Mouse (Mus musculus): ENCODE data around the gene Dpagt1.
"Not testable (repeated sequence)": the region's sequence is repeated elsewhere in the genome, so short reads cannot be mapped to it uniquely, and the experiment has no call there.

Gene Dpagt1

GRCm38 (mm10) chr9:44325768-44326370 is at the start of gene Dpagt1:
TSS of gene Dpagt1 (plus strand) at chr9:44326019.
- no peak for DNase-seq

- no peak for DNase-seq
These were observed 42.6 kb upstream of the Dpagt1 start for GRCm38 (mm10) chr9:44283183-44283582.

DNA sequence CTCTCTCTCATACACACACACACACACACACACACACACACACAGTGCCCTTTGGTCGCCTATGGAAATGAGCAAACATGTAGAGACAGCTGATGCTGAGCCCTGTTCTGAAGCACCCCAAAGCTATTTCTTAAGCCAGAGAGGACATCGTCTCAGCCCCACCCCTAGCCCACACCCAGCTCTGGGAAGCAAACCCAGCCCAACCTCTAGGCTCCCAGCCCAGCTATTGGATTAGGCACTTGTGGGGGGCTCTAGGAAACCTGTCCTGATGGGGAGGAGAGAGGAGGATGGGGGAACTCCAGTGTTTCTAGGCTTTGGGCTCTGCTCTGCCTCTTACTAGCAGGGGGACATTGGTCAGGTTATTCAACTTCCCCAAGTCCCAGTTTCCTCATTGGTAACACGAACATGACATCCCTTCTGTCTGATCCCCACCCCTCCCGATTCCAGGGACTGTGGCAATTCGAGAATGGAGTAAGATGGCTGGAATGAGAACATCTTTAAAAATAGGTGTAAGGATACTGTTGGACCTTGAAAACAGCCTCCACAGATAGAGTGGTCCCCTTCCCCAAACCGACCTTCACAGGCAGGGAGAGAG is 39.5 kb upstream of the Dpagt1 start:
- no peak for DNase-seq

GRCm38 (mm10) chr9:44287003-44287400 is 38.8 kb upstream of the Dpagt1 start:
- no peak for DNase-seq

GRCm38 (mm10) chr9:44287401-44288075 is 38.3 kb upstream of the Dpagt1 start:
- no peak for DNase-seq

DNA sequence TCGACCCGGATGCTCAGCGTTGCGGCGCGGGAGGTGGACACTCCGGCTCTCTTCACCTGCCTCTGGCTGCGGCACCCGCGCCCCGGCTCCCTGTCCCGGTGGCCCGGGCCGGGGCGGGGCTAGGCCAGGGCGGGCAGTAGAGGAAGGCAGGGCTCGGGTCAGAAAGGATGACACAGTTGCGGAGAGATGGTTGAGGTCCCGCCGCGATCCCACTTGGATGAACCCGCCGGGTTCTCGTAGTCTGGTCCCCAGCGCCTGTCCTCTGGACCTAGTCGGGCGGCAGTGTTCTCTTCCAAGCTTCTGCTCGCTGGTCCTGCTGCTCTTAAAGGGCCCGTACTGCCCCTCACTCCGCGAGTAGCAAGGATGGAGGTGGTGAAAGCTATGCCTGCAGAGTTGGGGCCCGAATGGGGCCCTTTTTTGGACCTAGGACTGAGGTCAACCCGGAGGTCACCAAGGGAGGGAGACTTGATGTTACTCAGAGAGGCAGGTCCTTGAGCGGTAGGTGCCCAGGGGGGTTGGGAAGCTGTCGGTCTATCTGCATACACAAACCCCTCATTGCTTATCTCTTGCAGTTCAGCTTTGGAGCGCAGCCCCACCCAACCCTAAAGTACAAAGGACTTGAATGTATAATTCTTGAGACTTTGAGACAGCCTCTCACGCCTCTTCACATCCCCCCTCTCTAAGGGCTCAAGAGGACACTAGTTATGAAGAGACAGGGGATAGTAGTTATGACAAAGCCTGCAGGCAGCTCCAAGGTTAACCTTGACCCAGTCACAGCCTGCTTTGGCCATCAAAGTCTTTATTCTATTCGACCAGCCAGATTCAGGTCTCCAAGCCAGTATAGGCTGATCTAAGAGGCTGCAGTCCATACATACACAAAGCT is 37.5 kb upstream of the Dpagt1 start, which contains the start of gene Abcg4:
Abcg4 (minus strand) TSS at position 540 of the 883 bp plus-strand sequence.
- DNase-seq, result no peak

DNA sequence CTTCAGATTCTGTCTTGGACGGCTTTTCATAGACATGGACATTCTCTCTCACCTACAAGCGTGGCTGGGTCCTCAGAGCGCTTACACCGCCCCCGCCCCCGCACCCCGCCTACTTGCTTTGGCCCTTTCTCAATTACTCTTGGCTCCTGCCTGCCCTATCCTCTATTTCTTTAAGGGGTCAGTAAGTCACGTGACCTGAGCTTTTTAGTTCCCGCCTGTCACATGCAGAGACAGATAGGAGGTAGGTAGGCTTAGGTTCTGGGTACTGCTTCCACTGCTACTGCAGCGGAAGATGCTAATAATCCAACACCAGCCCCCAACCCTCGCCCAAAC is 36.9 kb upstream of the Dpagt1 start:
- DNase-seq, result no peak

DNA sequence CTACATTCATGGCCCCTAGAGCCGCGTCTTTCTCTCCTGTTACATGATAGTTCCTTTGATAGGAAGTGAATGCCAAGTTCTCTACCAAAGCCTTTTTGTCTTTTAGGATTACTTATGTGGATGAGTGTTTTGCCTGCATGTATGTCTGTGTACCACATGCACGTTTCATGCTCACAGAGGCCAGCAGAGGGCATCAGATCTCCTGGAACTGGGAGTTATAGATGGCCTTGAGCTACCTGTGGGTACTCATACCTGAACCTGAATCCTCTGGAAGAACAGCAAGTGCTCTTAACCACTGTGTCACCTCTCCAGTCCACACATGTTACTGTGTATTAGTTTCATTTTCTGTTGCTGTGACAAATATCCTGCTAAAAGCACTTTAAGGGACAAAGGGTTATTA is 33.3 kb upstream of the Dpagt1 start:
- DNase-seq, result peak in 1 of 2 experiments; percentile 74

- not testable (repeated sequence) for DNase-seq
These were observed 25.8 kb upstream of the Dpagt1 start for GRCm38 (mm10) chr9:44300001-44300400.

DNA sequence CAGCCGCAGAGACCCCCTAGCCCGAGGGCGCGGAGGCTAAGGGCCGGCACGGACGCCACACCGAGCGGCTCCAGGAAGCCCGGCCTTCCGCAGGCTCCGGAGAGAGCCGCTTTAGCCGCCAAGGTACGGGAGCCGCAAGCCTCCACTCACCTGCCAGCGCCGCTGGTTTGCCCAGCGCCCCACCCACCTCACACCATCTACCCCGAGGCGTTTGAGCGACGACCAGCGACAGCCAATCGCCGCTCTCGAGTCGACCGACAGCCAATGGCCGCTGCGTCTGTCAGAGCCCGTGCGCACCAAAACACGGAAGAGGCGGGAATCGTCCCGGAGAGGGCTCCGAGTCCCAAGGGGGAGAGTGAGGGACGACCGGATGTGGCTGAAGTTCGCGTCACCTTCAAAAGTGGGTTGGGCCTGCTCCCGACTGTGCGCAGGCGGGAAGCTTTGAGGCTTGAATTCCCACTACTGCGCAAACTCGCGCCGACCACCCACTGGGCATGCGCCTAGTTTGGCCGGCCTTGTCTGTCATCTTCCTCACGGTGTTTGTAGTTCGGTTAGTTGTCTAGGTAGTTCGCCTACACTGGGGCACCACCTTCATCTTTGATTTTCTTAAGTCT is 20.2 kb upstream of the Dpagt1 start, which contains the start of gene Hinfp:
Hinfp (minus strand) TSS at position 206 of the 614 bp plus-strand sequence.
- peak; percentile 98 to 99 for DNase-seq

DNA sequence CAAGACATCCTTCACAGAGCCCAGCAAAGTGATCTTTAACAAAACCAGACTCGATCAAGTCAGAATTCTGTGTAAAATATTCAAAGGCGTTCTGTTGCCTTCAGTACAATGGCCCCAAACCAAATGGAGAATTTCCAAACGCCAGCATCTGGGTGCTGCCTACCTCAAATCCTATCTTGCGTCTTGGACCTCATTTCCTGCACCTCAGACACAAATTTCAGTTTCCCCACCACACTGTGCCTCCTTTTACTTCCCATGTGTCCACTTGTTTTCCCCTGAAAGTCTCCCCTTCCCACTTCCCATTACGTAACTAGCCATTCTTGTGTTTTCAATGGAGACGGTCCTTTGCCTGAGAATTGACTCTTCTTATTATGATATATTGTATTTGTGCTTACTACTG is 19.3 kb upstream of the Dpagt1 start:
- DNase-seq, result no peak

- no peak for DNase-seq
These were observed 18.6 kb upstream of the Dpagt1 start for GRCm38 (mm10) chr9:44307248-44307647.

- DNase-seq, result no peak
These were observed 16.1 kb upstream of the Dpagt1 start for GRCm38 (mm10) chr9:44309756-44310155.

GRCm38 (mm10) chr9:44310750-44311135 is 15.1 kb upstream of the Dpagt1 start:
- DNase-seq, result no peak

- DNase-seq, result peak in 1 of 2 experiments; percentile 43
These were observed 14.4 kb upstream of the Dpagt1 start for GRCm38 (mm10) chr9:44311136-44312134.

DNA sequence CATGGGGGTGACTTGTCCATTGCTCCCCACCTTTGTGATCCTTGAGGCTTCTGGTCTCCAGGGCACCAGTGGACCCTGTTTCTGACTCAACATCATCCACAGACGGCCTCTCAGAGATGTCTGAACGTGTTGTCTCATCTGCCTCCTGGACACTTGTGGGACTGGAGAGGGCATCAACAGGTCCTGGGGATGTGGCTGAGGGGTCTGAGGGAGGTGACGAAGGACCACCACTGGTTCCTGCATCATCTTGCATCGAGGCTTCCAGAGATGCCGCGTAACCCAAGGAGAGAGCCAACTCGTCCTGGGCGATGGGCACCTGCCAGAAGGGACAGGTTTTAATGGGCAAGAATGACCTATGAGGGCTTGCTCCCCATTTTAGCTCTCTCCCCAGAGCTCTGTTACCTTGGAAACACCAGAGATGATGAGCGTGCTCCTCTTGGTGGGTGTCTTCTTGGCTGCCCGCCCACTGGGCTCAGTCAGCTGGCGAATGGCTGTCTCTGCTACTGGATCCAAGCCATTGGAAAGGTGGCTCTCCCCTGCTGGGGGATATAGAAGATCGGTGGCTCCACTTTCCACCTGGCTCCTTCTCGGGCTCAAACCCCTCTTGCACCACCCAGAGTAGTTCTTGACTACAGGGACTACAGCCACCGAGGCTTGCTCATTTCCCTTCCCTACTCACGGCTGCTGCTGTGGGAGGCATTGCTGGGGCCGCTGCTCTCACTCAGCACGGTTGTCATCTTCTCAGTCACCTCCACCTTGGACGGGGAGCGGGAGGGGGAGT is 12.2 kb upstream of the Dpagt1 start:
- no peak for DNase-seq

GRCm38 (mm10) chr9:44314257-44314547 is 11.6 kb upstream of the Dpagt1 start:
- DNase-seq, result no peak

DNA sequence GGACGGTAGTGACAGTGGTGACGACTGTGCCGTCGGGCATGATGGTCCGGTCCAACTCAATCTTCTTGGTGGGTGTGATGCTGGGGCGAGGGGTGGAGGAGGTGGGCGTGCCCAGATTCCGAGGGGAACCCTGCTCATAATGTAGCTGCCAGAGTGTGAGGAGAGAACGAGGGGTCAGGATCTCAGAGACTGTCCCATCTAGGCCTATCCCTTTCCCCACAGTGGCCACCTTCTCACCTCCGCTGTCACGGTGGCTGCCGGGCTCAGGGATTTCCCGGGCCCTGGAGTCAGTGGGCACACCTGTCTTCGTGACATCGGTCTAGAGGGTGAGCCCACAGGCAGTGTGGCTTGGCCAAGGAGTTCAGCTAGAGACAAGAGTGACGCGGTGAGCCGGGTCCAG is 10.9 kb upstream of the Dpagt1 start:
- DNase-seq, result no peak

GRCm38 (mm10) chr9:44317452-44317851 is 8.4 kb upstream of the Dpagt1 start:
- no peak for DNase-seq

- peak; percentile 81 to 83 for DNase-seq
These were observed 7.6 kb upstream of the Dpagt1 start for GRCm38 (mm10) chr9:44318076-44318825.

All from kidney, adult 8-10 months (tissue).